Mouse (Mus musculus): ENCODE measurements around the gene Ror1. TPM values are rescaled to one million over a fixed set of nuclear protein-coding genes. Genes with fewer than 3 reads are reported as not detected.

Ror1 gene
- polyA plus RNA-seq, 1 experiment from 2014 or later = 1.6 TPM

- Histone ChIP-seq H3K27me3 (no peaks in the 10 kb centered on the region), H3K4me2 (no peak overlapping the region), H3K27ac (replicated peaks) (no peak overlapping the region), H3K4me1 (replicated peaks) (no peaks in the 10 kb centered on the region), H3K9me3 (no peaks in the 10 kb centered on the region), H3K9ac (no peak overlapping the region), H3K36me3 (no peaks in the 10 kb centered on the region), H3K4me3 (no peak overlapping the region)
- WGBS = 73% methylated on average over 7 of the region's 7 CpGs
- no peak for ATAC-seq (ENCODE audit: low FRiP score, low read depth)
Observed at GRCm38 (mm10) chr4:100276482-100276881, 180.9 kb downstream of the Ror1 start.

DNA sequence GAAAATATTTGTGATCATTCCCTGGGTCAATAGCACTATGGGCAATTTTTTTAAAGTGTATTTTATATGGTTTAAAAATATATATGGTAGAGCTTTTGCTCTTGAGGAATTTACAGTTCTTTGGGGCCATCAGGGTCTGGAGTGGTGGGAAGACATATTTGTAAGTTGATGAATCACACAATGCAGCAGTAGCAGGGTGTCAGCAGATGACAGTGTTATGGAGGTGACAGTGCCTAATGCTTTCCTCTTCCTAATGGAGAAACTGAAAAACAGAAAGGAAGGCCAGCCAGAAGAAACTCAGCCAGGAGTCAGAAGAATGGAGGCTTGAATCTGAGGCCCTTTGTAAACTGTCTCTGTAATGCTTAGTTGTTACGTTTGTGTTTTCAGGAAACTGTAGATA is 181.4 kb downstream of the Ror1 start:
- H3K27ac ChIP-seq (replicated peaks) = no peak overlapping the region
- 85% methylated on average over 1 of the region's 1 CpGs for WGBS
- no peak overlapping the region for H3K9ac ChIP-seq
- no peak overlapping the region for H3K4me2 ChIP-seq
- no peak overlapping the region for H3K4me3 ChIP-seq
- H3K4me1 ChIP-seq (replicated peaks) = no peaks in the 10 kb centered on the region
- H3K9me3 ChIP-seq = no peaks in the 10 kb centered on the region
- ATAC-seq (ENCODE audit: low FRiP score, low read depth) = no peak
- H3K36me3 ChIP-seq = no peaks in the 10 kb centered on the region
- no peaks in the 10 kb centered on the region for H3K27me3 ChIP-seq

- no peaks in the 10 kb centered on the region for H3K36me3 ChIP-seq
- H3K27me3 ChIP-seq = no peaks in the 10 kb centered on the region
- H3K27ac ChIP-seq (replicated peaks) = no peak overlapping the region
- WGBS = 95% methylated on average over 8 of the region's 8 CpGs
- H3K9me3 ChIP-seq = no peaks in the 10 kb centered on the region
- no peak overlapping the region for H3K4me3 ChIP-seq
- no peak overlapping the region for H3K4me2 ChIP-seq
- ATAC-seq (ENCODE audit: low FRiP score, low read depth) = no peak
- H3K4me1 ChIP-seq (replicated peaks) = no peaks in the 10 kb centered on the region
- H3K9ac ChIP-seq = no peak overlapping the region
Observed at GRCm38 (mm10) chr4:100283171-100283880, 187.7 kb downstream of the Ror1 start.

DNA sequence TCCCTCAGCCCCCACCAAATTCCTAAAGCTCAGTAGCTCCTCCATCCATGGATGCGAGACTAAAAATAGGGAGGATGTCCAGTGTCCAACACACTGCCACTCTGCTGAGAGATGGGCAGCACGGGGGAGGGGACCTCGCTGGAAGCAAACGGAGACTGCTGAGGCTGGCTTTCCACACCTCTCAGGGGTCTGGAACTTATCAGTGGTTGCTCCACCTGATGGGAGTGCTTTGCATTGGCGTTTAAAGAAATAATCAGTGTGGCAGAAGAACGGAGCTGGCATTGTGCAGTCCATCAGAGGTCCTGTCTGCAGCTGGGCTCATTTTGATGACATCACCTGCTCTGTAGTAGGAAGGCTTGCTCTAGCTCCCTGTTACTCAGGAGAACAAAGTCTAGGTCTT is 188.9 kb downstream of the Ror1 start:
- no peaks in the 10 kb centered on the region for H3K9me3 ChIP-seq
- no peaks in the 10 kb centered on the region for H3K27me3 ChIP-seq
- WGBS = 91% methylated on average over 6 of the region's 6 CpGs

GRCm38 (mm10) chr4:100286111-100286541 is 190.5 kb downstream of the Ror1 start:
- H3K4me2 ChIP-seq = no peak overlapping the region
- H3K27ac ChIP-seq (replicated peaks) = no peak overlapping the region
- no peaks in the 10 kb centered on the region for H3K4me1 ChIP-seq (replicated peaks)
- no peaks in the 10 kb centered on the region for H3K36me3 ChIP-seq
- H3K9me3 ChIP-seq = no peaks in the 10 kb centered on the region
- no peak overlapping the region for H3K9ac ChIP-seq
- H3K4me3 ChIP-seq = no peak overlapping the region
- H3K27me3 ChIP-seq = no peaks in the 10 kb centered on the region
- 81% methylated on average over 7 of the region's 7 CpGs for WGBS
- no peak for ATAC-seq (ENCODE audit: low FRiP score, low read depth)

More for the DNA sequence above, 188.9 kb downstream of the Ror1 start:
- H3K9ac ChIP-seq = no peak overlapping the region
- ATAC-seq (ENCODE audit: low FRiP score, low read depth) = no peak
- no peak overlapping the region for H3K4me3 ChIP-seq
- no peaks in the 10 kb centered on the region for H3K4me1 ChIP-seq (replicated peaks)
- H3K4me2 ChIP-seq = no peak overlapping the region
- no peak overlapping the region for H3K27ac ChIP-seq (replicated peaks)
- no peaks in the 10 kb centered on the region for H3K36me3 ChIP-seq

DNA sequence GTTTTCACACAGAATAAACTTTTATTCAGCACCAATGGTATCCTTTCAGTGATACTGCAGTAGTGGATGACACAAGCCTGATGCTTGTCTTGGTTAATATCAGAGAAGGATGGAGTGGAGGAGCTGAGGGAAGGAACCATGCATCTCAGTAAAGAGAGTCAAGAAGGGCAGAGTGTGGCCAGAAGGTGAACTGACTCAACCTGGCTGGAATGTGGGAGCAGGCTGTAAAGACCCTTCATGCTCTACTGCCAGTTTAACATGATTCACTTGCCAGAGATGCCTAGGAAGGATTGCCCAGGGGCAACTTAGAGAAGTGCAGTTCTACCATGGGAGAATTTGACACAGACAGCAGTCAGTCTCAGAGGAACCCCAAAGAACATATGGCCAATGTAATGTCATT is 191.2 kb downstream of the Ror1 start:
- Histone ChIP-seq H3K9me3 (no peaks in the 10 kb centered on the region), H3K27me3 (no peaks in the 10 kb centered on the region), H3K4me3 (no peak overlapping the region), H3K4me2 (no peak overlapping the region), H3K27ac (replicated peaks) (no peak overlapping the region), H3K4me1 (replicated peaks) (no peaks in the 10 kb centered on the region), H3K9ac (no peak overlapping the region), H3K36me3 (no peaks in the 10 kb centered on the region)
- ATAC-seq (ENCODE audit: low FRiP score, low read depth) = no peak

- H3K27ac ChIP-seq (replicated peaks) = no peak overlapping the region
- no peaks in the 10 kb centered on the region for H3K36me3 ChIP-seq
- H3K4me3 ChIP-seq = no peak overlapping the region
- no peaks in the 10 kb centered on the region for H3K4me1 ChIP-seq (replicated peaks)
- WGBS = 83% methylated on average over 4 of the region's 4 CpGs
- no peak overlapping the region for H3K9ac ChIP-seq
- no peak for ATAC-seq (ENCODE audit: low FRiP score, low read depth)
- no peaks in the 10 kb centered on the region for H3K9me3 ChIP-seq
- no peaks in the 10 kb centered on the region for H3K27me3 ChIP-seq
- H3K4me2 ChIP-seq = no peak overlapping the region
Observed at GRCm38 (mm10) chr4:100287829-100288228, 192.2 kb downstream of the Ror1 start.

DNA sequence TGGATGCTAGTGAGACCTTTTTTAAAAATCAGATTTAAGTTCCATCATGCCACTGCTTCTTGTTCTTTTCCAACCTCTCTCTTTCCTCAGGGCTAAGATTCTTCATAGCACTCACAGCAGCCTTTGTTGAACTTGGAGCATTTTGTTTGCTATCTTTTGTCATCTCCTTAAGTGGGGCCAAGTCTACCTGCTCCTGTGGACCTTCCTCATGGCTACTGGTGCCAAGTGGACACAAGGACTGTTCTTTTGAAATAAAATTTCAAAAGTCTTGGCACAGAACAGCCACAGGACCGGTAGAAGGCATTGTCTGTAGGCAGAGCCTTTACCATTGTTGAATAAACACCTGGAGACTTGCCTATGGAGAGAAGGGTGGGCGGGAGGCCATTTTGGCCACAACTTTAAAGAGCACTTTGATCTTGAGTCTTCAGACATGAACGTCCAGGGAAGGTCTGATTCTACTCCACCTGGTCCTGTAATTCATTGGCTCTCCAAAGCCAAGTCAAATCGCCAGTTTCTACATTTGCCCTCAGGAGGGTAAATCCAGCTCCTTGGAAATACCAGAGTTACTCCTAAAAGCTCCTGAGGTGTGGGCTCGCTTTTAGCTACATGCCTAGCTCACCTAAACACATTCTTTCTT is 195.5 kb downstream of the Ror1 start:
- H3K27ac ChIP-seq (replicated peaks) = no peak overlapping the region
- no peak for ATAC-seq (ENCODE audit: low FRiP score, low read depth)
- 88% methylated on average over 5 of the region's 5 CpGs for WGBS
- no peak overlapping the region for H3K4me2 ChIP-seq
- no peaks in the 10 kb centered on the region for H3K36me3 ChIP-seq
- no peaks in the 10 kb centered on the region for H3K9me3 ChIP-seq
- no peak overlapping the region for H3K4me3 ChIP-seq
- no peak overlapping the region for H3K9ac ChIP-seq
- no peaks in the 10 kb centered on the region for H3K27me3 ChIP-seq
- H3K4me1 ChIP-seq (replicated peaks) = no peaks in the 10 kb centered on the region

GRCm38 (mm10) chr4:100297678-100298077 is 202.1 kb downstream of the Ror1 start:
- WGBS = 78% methylated on average over 6 of the region's 6 CpGs
- Histone ChIP-seq H3K36me3 (no peaks in the 10 kb centered on the region), H3K27ac (replicated peaks) (no peak overlapping the region), H3K9ac (no peak overlapping the region), H3K9me3 (no peaks in the 10 kb centered on the region), H3K4me1 (replicated peaks) (no peaks in the 10 kb centered on the region), H3K4me3 (no peak overlapping the region), H3K27me3 (no peaks in the 10 kb centered on the region), H3K4me2 (no peak overlapping the region)
- no peak for ATAC-seq (ENCODE audit: low FRiP score, low read depth)

DNA sequence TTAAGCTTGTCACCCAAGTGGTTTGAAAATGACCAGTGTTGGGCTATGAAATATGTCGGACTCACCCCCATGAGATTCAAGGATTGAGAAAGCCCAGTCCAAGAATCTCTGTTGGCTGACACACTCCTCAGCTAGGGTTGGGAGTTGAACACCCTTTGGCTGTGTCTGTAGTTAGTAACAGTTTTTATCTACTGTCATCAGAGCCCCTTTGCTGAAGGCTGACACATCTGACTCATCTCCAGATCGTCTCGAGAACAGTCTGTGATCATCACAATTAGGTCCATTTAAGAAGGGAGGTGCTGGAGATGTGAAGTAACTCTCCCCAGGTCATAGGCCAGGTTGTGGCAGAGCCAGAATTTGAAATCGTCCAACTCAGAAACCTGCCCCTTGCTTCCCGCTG is 203.0 kb downstream of the Ror1 start:
- Histone ChIP-seq H3K9ac (no peak overlapping the region), H3K27me3 (no peaks in the 10 kb centered on the region), H3K4me2 (no peak overlapping the region), H3K9me3 (no peaks in the 10 kb centered on the region), H3K27ac (replicated peaks) (no peak overlapping the region), H3K4me3 (no peak overlapping the region), H3K36me3 (no peaks in the 10 kb centered on the region), H3K4me1 (replicated peaks) (no peaks in the 10 kb centered on the region)
- 89% methylated on average over 5 of the region's 5 CpGs for WGBS
- ATAC-seq (ENCODE audit: low FRiP score, low read depth) = no peak

GRCm38 (mm10) chr4:100300171-100300570 is 204.6 kb downstream of the Ror1 start:
- Histone ChIP-seq H3K9ac (no peak overlapping the region), H3K27ac (replicated peaks) (no peak overlapping the region), H3K4me2 (no peak overlapping the region), H3K4me1 (replicated peaks) (no peaks in the 10 kb centered on the region), H3K27me3 (no peaks in the 10 kb centered on the region), H3K36me3 (no peaks in the 10 kb centered on the region), H3K9me3 (no peaks in the 10 kb centered on the region), H3K4me3 (no peak overlapping the region)
- ATAC-seq (ENCODE audit: low FRiP score, low read depth) = no peak
- 90% methylated on average over 5 of the region's 5 CpGs for WGBS

GRCm38 (mm10) chr4:100301423-100301822 is 205.8 kb downstream of the Ror1 start:
- H3K9ac ChIP-seq = no peak overlapping the region
- no peaks in the 10 kb centered on the region for H3K9me3 ChIP-seq
- H3K27me3 ChIP-seq = no peaks in the 10 kb centered on the region
- no peak for ATAC-seq (ENCODE audit: low FRiP score, low read depth)
- WGBS = 89% methylated on average over 1 of the region's 1 CpGs
- H3K4me1 ChIP-seq (replicated peaks) = no peaks in the 10 kb centered on the region
- no peak overlapping the region for H3K4me3 ChIP-seq
- H3K4me2 ChIP-seq = no peak overlapping the region
- H3K27ac ChIP-seq (replicated peaks) = no peak overlapping the region
- H3K36me3 ChIP-seq = no peaks in the 10 kb centered on the region

- WGBS = 89% methylated on average over 4 of the region's 4 CpGs
- no peaks in the 10 kb centered on the region for H3K4me1 ChIP-seq (replicated peaks)
- no peak overlapping the region for H3K9ac ChIP-seq
Observed at GRCm38 (mm10) chr4:100307365-100307764, 211.8 kb downstream of the Ror1 start.

More at GRCm38 (mm10) chr4:100307365-100307764, 211.8 kb downstream of the Ror1 start:
- Histone ChIP-seq H3K36me3 (no peaks in the 10 kb centered on the region), H3K4me3 (no peak overlapping the region), H3K9me3 (no peaks in the 10 kb centered on the region), H3K4me2 (no peak overlapping the region), H3K27ac (replicated peaks) (no peak overlapping the region), H3K27me3 (no peaks in the 10 kb centered on the region)
- no peak for ATAC-seq (ENCODE audit: low FRiP score, low read depth)

All from hindbrain, embryonic 15.5 days (tissue).